Mouse (Mus musculus) intestine, postnatal 0 days (tissue): ENCODE results near the gene Nasp. TPM values are rescaled to one million over a fixed set of nuclear protein-coding genes. Genes with fewer than 3 reads are reported as not detected.

ENCODE experiments used
- ATAC-seq: fragments of 200-750 bp; cut with Nextera tagmentation; 2 replicates; pipeline ENCODE4 v1.8.0; 2017; ENCODE audit warnings: mild to moderate bottlenecking, moderate TSS enrichment, moderate library complexity
- H3K27ac ChIP-seq: fragments of 300-500 bp; sonication (generic); 2 replicates; pipeline ENCODE4 v1.5.1; 2014; ENCODE audit warnings: mild to moderate bottlenecking, low read depth, low read length, moderate library complexity
- H3K27me3 ChIP-seq: fragments of 300-500 bp; sonication (generic); replicated peaks from 2 replicates; pipeline ENCODE4 v1.6.1; 2014; ENCODE audit warnings: low read length, mixed read lengths; ENCODE audit not compliant: control insufficient read depth, insufficient read depth
- H3K36me3 ChIP-seq: fragments of 300-500 bp; sonication (generic); 2 replicates; pipeline ENCODE4 v1.6.1; 2014; ENCODE audit warnings: mild to moderate bottlenecking, moderate library complexity; ENCODE audit not compliant: control insufficient read depth, insufficient read depth
- H3K4me1 ChIP-seq: fragments of 300-500 bp; sonication (generic); replicated peaks from 2 replicates; pipeline ENCODE4 v1.6.1; 2014; ENCODE audit warnings: antibody characterized with exemption, low read length, mixed read lengths; ENCODE audit not compliant: control insufficient read depth, insufficient read depth
- H3K4me2 ChIP-seq: fragments of 300-500 bp; sonication (generic); replicated peaks from 2 replicates; pipeline ENCODE4 v1.6.1; 2014; ENCODE audit warnings: low read depth, mild to moderate bottlenecking, moderate library complexity
- H3K4me3 ChIP-seq: fragments of 300-500 bp; sonication (generic); 2 replicates; pipeline ENCODE4 v1.5.1; 2014; ENCODE audit warnings: low read depth, low read length
- H3K9ac ChIP-seq: fragments of 300-500 bp; sonication (generic); 2 replicates; pipeline ENCODE4 v1.6.1; 2014; ENCODE audit warnings: mild to moderate bottlenecking, low read depth, low read length
- H3K9me3 ChIP-seq: fragments of 300-500 bp; sonication (generic); 2 replicates; pipeline ENCODE4 v1.6.1; 2016; ENCODE audit warnings: mixed run types; ENCODE audit not compliant: control insufficient read depth
- CTCF ChIP-seq: sonication (generic); IDR thresholded peaks from 2 replicates; pipeline ENCODE4 v1.5.1; 2016; ENCODE audit warnings: low read depth, mild to moderate bottlenecking, control low read depth, antibody characterized with exemption, moderate library complexity
- WGBS: fragments of 180-500 bp; shearing (Covaris S2); extraction: QIAGEN DNeasy Blood & Tissue Kit; methylation state at CpG from one replicate; pipeline ENCODE4 v1.1.7; 2014; 5-methylcytosine and 5-hydroxymethylcytosine counted together
- polyA plus RNA-seq: library from polyadenylated mRNA; unstranded; fragments of >200 nt; fragmentation: Nextera tagmentation; extraction: Ambion mirVana; gene quantifications from 2 replicates; pipeline ENCODE4 v1.2.1, GENCODE M21; 2015

Nasp gene
- polyA plus RNA-seq, 1 experiment from 2014 or later: 36.9 TPM

GRCm38 (mm10) chr4:116553035-116553434 is 74.7 kb downstream of the Nasp start:
- H3K4me1 ChIP-seq: no peaks in the 10 kb centered on the region
- no peak overlapping the region for H3K4me2 ChIP-seq
- H3K27me3 ChIP-seq: no peaks in the 10 kb centered on the region
- H3K4me3 ChIP-seq: no peak overlapping the region
- TF ChIP-seq CTCF: no peak
- no peak for ATAC-seq
- 87% methylated on average over 3 of the region's 3 CpGs for WGBS
- peaks cover 10% of the 10 kb centered on the region for H3K36me3 ChIP-seq
- no peak overlapping the region for H3K9ac ChIP-seq
- no peaks in the 10 kb centered on the region for H3K9me3 ChIP-seq
- no peak overlapping the region for H3K27ac ChIP-seq

Other genes with a start within 250 kb of the Nasp start
- 9.6 TPM in 2 replicates for gene Mast2, start 163.8 kb downstream of the Nasp start, polyA plus RNA-seq
- gene Ipp, start 120.4 kb downstream of the Nasp start, polyA plus RNA-seq: 8.8 and 9.1 TPM in 2 replicates
- 17.0 and 19.1 TPM in 2 replicates for gene Tmem69, start 72.0 kb downstream of the Nasp start, polyA plus RNA-seq
- gene Gpbp1l1, start 70.3 kb downstream of the Nasp start, polyA plus RNA-seq: 31.3 and 33.9 TPM in 2 replicates
- 4.1 and 6.1 TPM in 2 replicates for gene Ccdc17, start 31.3 kb downstream of the Nasp start, polyA plus RNA-seq
- gene Akr1a1, start 23.7 kb upstream of the Nasp start, polyA plus RNA-seq: 860 and 870 TPM in 2 replicates
- gene Prdx1, start 57.6 kb upstream of the Nasp start, polyA plus RNA-seq: 1,180 and 1,265 TPM in 2 replicates
- gene Mmachc, start 80.5 kb upstream of the Nasp start, polyA plus RNA-seq: 5.9 and 6.3 TPM in 2 replicates
- gene Ccdc163, start 80.6 kb upstream of the Nasp start, polyA plus RNA-seq: 9.1 and 11.3 TPM in 2 replicates
- 6.6 and 6.9 TPM in 2 replicates for gene Tesk2, start 93.0 kb upstream of the Nasp start, polyA plus RNA-seq
- 13.3 and 14.7 TPM in 2 replicates for gene Toe1, start 179.7 kb upstream of the Nasp start, polyA plus RNA-seq
- gene Mutyh, start 179.8 kb upstream of the Nasp start, polyA plus RNA-seq: 2.6 and 2.9 TPM in 2 replicates
- gene Hpdl, start 193.8 kb upstream of the Nasp start, polyA plus RNA-seq: 0.51 and 0.99 TPM in 2 replicates
- 1.9 and 2.1 TPM in 2 replicates for gene Zswim5, start 249.4 kb upstream of the Nasp start, polyA plus RNA-seq